Mouse (Mus musculus) CH12.LX (cell line): ENCODE measurements around the gene Smarcal1.

Experiments
- CTCF ChIP-seq, 2 experiments: IDR thresholded peaks in 1 of 2; conservative IDR thresholded peaks in 1 of 2; 2 replicates each; pipeline ENCODE4 v1.5.1; 2011 to 2012; ENCODE audit warnings: low read depth in 2 of 2, low read length in 2 of 2, improper control_type of control experiment in 1 of 2, inconsistent platforms in 1 of 2, mild to moderate bottlenecking in 1 of 2, moderate library complexity in 1 of 2
- EP300 ChIP-seq: IDR thresholded peaks from 2 replicates; pipeline ENCODE4 v1.6.1; 2011; ENCODE audit warnings: low read length, improper control_type of control experiment
- JUND ChIP-seq: conservative IDR thresholded peaks from 2 replicates; pipeline ENCODE4 v1.6.1; 2011; ENCODE audit warnings: low read depth, low read length, improper control_type of control experiment
- KAT2A ChIP-seq: IDR thresholded peaks from 2 replicates; pipeline ENCODE4 v1.6.1; 2012; ENCODE audit warnings: low read length, improper control_type of control experiment, inconsistent platforms; ENCODE audit not compliant: insufficient replicate concordance
- POLR2A ChIP-seq: IDR thresholded peaks from 2 replicates; pipeline ENCODE4 v1.6.1; 2011; ENCODE audit warnings: low read depth, mild to moderate bottlenecking, improper control_type of control experiment, low read length
- ZC3H11A ChIP-seq: IDR thresholded peaks from 2 replicates; pipeline ENCODE4 v1.6.1; 2012; ENCODE audit warnings: low read depth, mild to moderate bottlenecking, inconsistent platforms, low read length, improper control_type of control experiment

DNA sequence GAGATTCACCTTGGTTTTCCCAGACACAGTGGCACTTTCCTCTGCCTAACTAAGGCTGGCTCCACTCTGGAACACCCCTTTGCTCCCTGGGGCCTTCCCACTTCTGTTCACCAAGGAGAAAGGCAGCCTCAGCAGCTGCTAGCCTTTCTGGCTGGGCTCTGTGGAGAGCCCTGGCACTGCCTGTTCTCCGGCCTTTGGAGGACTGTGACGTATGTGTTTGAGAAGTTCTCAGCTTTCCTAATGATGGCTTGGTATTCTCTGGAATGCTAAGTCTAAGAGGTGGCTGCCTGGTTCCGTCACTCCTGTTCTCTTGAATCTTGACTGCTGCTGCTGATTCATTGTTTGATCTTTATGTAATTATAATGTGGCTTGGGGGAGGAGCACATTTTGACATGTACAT, 90.0 kb downstream of the Smarcal1 start:
- TF ChIP-seq CTCF (conservative IDR thresholded peaks at IDR 0.05 in 1 of 2, IDR thresholded peaks at IDR 0.05 in 1 of 2; ENCODE audit: low read depth in 2 of 2, low read length in 2 of 2) (no peak), KAT2A (no peak), ZC3H11A (no peak), EP300 (no peak), POLR2A (no peak), JUND (no peak)
